8 mouse cellular contexts compared by ENCODE assay signal in genomic region chr13:23431351-23431771, GRCm38 (mm10). TPM values are rescaled to one million over a fixed set of nuclear protein-coding genes. Genes with fewer than 3 reads are reported as not detected.
DNase-seq lines count a peak whose midpoint lies in the region; ATAC-seq and TF ChIP-seq lines count a peak whose summit lies in the region.

No protein-coding gene starts in this region.

- no peaks in the 10 kb centered on the region for H3K27me3 ChIP-seq in heart, embryonic 13.5 days (replicated peaks)
- no peaks in the 10 kb centered on the region for H3K27me3 ChIP-seq in kidney, postnatal 0 days (ENCODE audit: insufficient read depth, low read length)
- no peaks in the 10 kb centered on the region for H3K27me3 ChIP-seq in liver, embryonic 13.5 days
- no peaks in the 10 kb centered on the region for H3K27me3 ChIP-seq in stomach, embryonic 14.5 days (ENCODE audit: control insufficient read depth, insufficient read depth, low read length)

- peaks cover 37% of the 10 kb centered on the region for H3K4me1 ChIP-seq in heart, embryonic 13.5 days
- H3K4me1 ChIP-seq in kidney, postnatal 0 days (replicated peaks; ENCODE audit: insufficient read depth, low read length), result 0 out of 2 replicates have a peak, but pooled peaks cover 3% of the 10 kb centered on the region
- peaks cover 56% of the 10 kb centered on the region for H3K4me1 ChIP-seq in liver, embryonic 13.5 days (replicated peaks)
- peaks cover 3% of the 10 kb centered on the region; the same call in 1 of the 2 replicates for H3K4me1 ChIP-seq in stomach, embryonic 14.5 days (ENCODE audit: control insufficient read depth, insufficient read depth, low read length)

- peak overlapping the region; percentile 82 for H3K4me2 ChIP-seq in heart, embryonic 13.5 days
- H3K4me2 ChIP-seq in kidney, postnatal 0 days (ENCODE audit: low read length), result peak overlapping the region; percentile 66
- H3K4me2 ChIP-seq in liver, embryonic 13.5 days, result peak overlapping the region; percentile 73
- peak overlapping the region; percentile 64 for H3K4me2 ChIP-seq in stomach, embryonic 14.5 days (replicated peaks; ENCODE audit: low read depth, low read length)

- under 1% methylated on average over 15 of the region's 15 CpGs for WGBS in heart, embryonic 13.5 days
- under 1% methylated on average over 15 of the region's 15 CpGs for WGBS in kidney, postnatal 0 days
- 0% methylated on average over 15 of the region's 15 CpGs for WGBS in liver, embryonic 13.5 days (ENCODE audit: insufficient replicate concordance)
- WGBS in stomach, embryonic 14.5 days, result under 1% methylated on average over 15 of the region's 15 CpGs

- no peaks in the 10 kb centered on the region for H3K9me3 ChIP-seq in heart, embryonic 13.5 days
- H3K9me3 ChIP-seq in kidney, postnatal 0 days (replicated peaks; ENCODE audit: low read length), result no peaks in the 10 kb centered on the region
- no peaks in the 10 kb centered on the region for H3K9me3 ChIP-seq in liver, embryonic 13.5 days (replicated peaks)
- H3K9me3 ChIP-seq in stomach, embryonic 14.5 days (ENCODE audit: control insufficient read depth, low read depth, low read length), result no peaks in the 10 kb centered on the region

- H3K9ac ChIP-seq in heart, embryonic 13.5 days, result peak overlapping the region; percentile 83
- peak overlapping the region; percentile 63; the same call in 1 of the 2 replicates for H3K9ac ChIP-seq in kidney, postnatal 0 days (ENCODE audit: low read depth, low read length)
- H3K9ac ChIP-seq in liver, embryonic 13.5 days, result peak overlapping the region; percentile 66
- peak overlapping the region; percentile 31; the same call in 1 of the 2 replicates for H3K9ac ChIP-seq in stomach, embryonic 14.5 days (replicated peaks; ENCODE audit: low read depth, low read length)

- peak; percentile 87 for DNase-seq in CD4-positive, CD25-positive, alpha-beta regulatory T cell, adult 2 months (ENCODE audit: low read depth, low spot score)
- peak; percentile 93 for DNase-seq in brain, adult 2 months (ENCODE audit: low read depth, low spot score)
- peak; percentile 93 for DNase-seq in kidney, postnatal 0 days (ENCODE audit: low spot score)
- peak; percentile 79 for DNase-seq in liver, embryonic 13.5 days
- DNase-seq in naive thymus-derived CD4-positive, alpha-beta T cell, adult 2 months (ENCODE audit: low read depth), result peak; percentile 91

- peaks cover 3% of the 10 kb centered on the region; the same call in 1 of the 2 replicates for H3K36me3 ChIP-seq in heart, embryonic 13.5 days
- no peaks in the 10 kb centered on the region for H3K36me3 ChIP-seq in kidney, postnatal 0 days (ENCODE audit: insufficient read depth, low read length)
- H3K36me3 ChIP-seq in liver, embryonic 13.5 days, result no peaks in the 10 kb centered on the region
- H3K36me3 ChIP-seq in stomach, embryonic 14.5 days (ENCODE audit: control insufficient read depth, insufficient read depth, low read length), result no peaks in the 10 kb centered on the region

- H3K27ac ChIP-seq in heart, embryonic 13.5 days (replicated peaks), result peak overlapping the region; percentile 95
- peak overlapping the region; percentile 94 for H3K27ac ChIP-seq in kidney, postnatal 0 days
- H3K27ac ChIP-seq in liver, embryonic 13.5 days, result peak overlapping the region; percentile 82
- H3K27ac ChIP-seq in stomach, embryonic 14.5 days (ENCODE audit: low read length), result peak overlapping the region; percentile 92

- TF ChIP-seq CTCF in kidney, postnatal 0 days (IDR thresholded peaks at IDR 0.05; ENCODE audit: low read depth), result no peak

- 0 out of 2 replicates have a peak, but pooled peaks have one; percentile 28 for ATAC-seq in erythroid progenitor cell, adult 5-6 weeks (replicated peaks; ENCODE audit: low FRiP score, poor library complexity, severe bottlenecking)
- ATAC-seq in heart, embryonic 13.5 days (ENCODE audit: extremely low read depth, insufficient number of reproducible peaks, low FRiP score, low TSS enrichment), result peak; percentile 35
- peak; percentile 67 for ATAC-seq in kidney, postnatal 0 days (replicated peaks; ENCODE audit: low FRiP score, low read depth)
- peak; percentile 53 for ATAC-seq in liver, embryonic 13.5 days (ENCODE audit: low read depth)
- ATAC-seq in stomach, embryonic 14.5 days (ENCODE audit: insufficient number of reproducible peaks, insufficient read depth, low FRiP score, low read depth), result peak; percentile 70

- H3K4me3 ChIP-seq in heart, embryonic 13.5 days, result peak overlapping the region; percentile 66
- H3K4me3 ChIP-seq in kidney, postnatal 0 days (replicated peaks; ENCODE audit: low read depth, low read length), result peak overlapping the region; percentile 58
- H3K4me3 ChIP-seq in liver, embryonic 13.5 days (replicated peaks), result peak overlapping the region; percentile 68
- peak overlapping the region; percentile 47 for H3K4me3 ChIP-seq in stomach, embryonic 14.5 days (ENCODE audit: low read depth, low read length)

RNA-seq across cellular contexts. Expression of gene Abt1, which starts 7.7 kb away (rescaled TPM):
- total RNA-seq in erythroid progenitor cell, adult 5-6 weeks (2015; ENCODE audit: low replicate concordance), result 1.1 and 2.1 TPM in 2 replicates
- total RNA-seq in erythroid progenitor cell, adult 5-6 weeks (2017; ENCODE audit: low replicate concordance), result 1.3 and 1.6 TPM in 2 replicates
- 8.5 and 8.7 TPM in 2 replicates for polyA plus RNA-seq in heart, embryonic 13.5 days (2015; fragmentation: Nextera tagmentation; extraction: Ambion mirVana)
- polyA plus RNA-seq in kidney, postnatal 0 days (2015; fragmentation: Nextera tagmentation; extraction: Ambion mirVana), result 10.0 and 10.4 TPM in 2 replicates
- polyA plus RNA-seq in liver, embryonic 13.5 days (2015; fragmentation: Nextera tagmentation; extraction: Ambion mirVana), result 8.3 and 9.1 TPM in 2 replicates
- polyA plus RNA-seq in stomach, embryonic 14.5 days (2014; fragmentation: Nextera tagmentation; extraction: Ambion mirVana), result 12.0 and 12.4 TPM in 2 replicates

RNA-seq across cellular contexts. Expression of gene Btn1a1, which starts 34.3 kb away (rescaled TPM):
- total RNA-seq in erythroid progenitor cell, adult 5-6 weeks (2015; ENCODE audit: low replicate concordance), result 1.4 and 4.2 TPM in 2 replicates
- total RNA-seq in erythroid progenitor cell, adult 5-6 weeks (2017; ENCODE audit: low replicate concordance), result 0.90 and 1.4 TPM in 2 replicates
- polyA plus RNA-seq in heart, embryonic 13.5 days (2015; fragmentation: Nextera tagmentation; extraction: Ambion mirVana), result 1.1 and 2.2 TPM in 2 replicates
- 0.06 TPM in 1 of 2 replicates, not detected in the other for polyA plus RNA-seq in kidney, postnatal 0 days (2015; fragmentation: Nextera tagmentation; extraction: Ambion mirVana)
- polyA plus RNA-seq in liver, embryonic 13.5 days (2015; fragmentation: Nextera tagmentation; extraction: Ambion mirVana), result 1.5 and 2.0 TPM in 2 replicates
- 0.17 TPM in 1 of 2 replicates, not detected in the other for polyA plus RNA-seq in stomach, embryonic 14.5 days (2014; fragmentation: Nextera tagmentation; extraction: Ambion mirVana)

RNA-seq across cellular contexts. Expression of gene Btn2a2, which starts 57.3 kb away (rescaled TPM):
- not detected in 2 replicates for total RNA-seq in erythroid progenitor cell, adult 5-6 weeks (2015; ENCODE audit: low replicate concordance)
- not detected in 2 replicates for total RNA-seq in erythroid progenitor cell, adult 5-6 weeks (2017; ENCODE audit: low replicate concordance)
- 0.45 and 0.82 TPM in 2 replicates for polyA plus RNA-seq in heart, embryonic 13.5 days (2015; fragmentation: Nextera tagmentation; extraction: Ambion mirVana)
- polyA plus RNA-seq in kidney, postnatal 0 days (2015; fragmentation: Nextera tagmentation; extraction: Ambion mirVana), result 0.13 and 0.28 TPM in 2 replicates
- not detected in 2 replicates for polyA plus RNA-seq in liver, embryonic 13.5 days (2015; fragmentation: Nextera tagmentation; extraction: Ambion mirVana)
- 0.22 and 0.30 TPM in 2 replicates for polyA plus RNA-seq in stomach, embryonic 14.5 days (2014; fragmentation: Nextera tagmentation; extraction: Ambion mirVana)

Comparison
In these comparisons a context has a peak if more than half of its experiments do, and no peak if none do; other contexts are left out.
1. Peak in every context shown above with its lines: DNase-seq, ATAC-seq, H3K4me3 ChIP-seq and H3K27ac ChIP-seq.
2. H3K9ac ChIP-seq: peak in every context shown above with its lines; median percentile 83 in heart, embryonic 13.5 days; 66 in liver, embryonic 13.5 days; 63 in kidney, postnatal 0 days; 31 in stomach, embryonic 14.5 days.